Mouse (Mus musculus): Measurements from ENCODE around the gene Numb. TPM values are rescaled to one million over a fixed set of nuclear protein-coding genes. Genes with fewer than 3 reads are reported as not detected.

Gene Numb
- polyA plus RNA-seq, 1 experiment = 13.4 TPM

DNA sequence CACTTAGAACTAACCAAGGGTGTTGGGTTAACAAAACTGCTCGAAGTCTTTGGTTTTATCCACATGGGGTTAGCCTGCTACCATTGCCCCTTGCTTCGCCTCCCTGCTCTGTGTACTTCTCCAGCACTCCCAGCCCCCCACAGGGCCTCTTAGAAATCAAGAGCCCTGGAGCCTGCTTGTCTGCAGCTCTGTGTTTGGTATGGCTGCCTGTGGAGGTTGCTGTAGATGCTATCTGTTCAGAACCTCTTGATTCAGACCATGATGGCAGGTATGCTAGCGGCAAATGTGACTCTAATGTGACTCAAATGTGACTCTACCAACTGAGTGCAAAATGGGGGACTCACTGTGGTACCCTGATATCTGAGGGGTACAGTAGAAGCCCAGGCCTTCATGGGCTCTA is 2.6 kb upstream of the Numb start:
- H3K27me3 ChIP-seq (replicated peaks) = no peaks in the 10 kb centered on the region
- H3K4me1 ChIP-seq = peaks cover 50% of the 10 kb centered on the region
- no peak for TF ChIP-seq GATA1 (IDR thresholded peaks at IDR 0.05; ENCODE audit: borderline replicate concordance, low read length)
- TF ChIP-seq FLI1 (IDR thresholded peaks at IDR 0.05; ENCODE audit: low read length) = no peak
- H3K36me3 ChIP-seq (replicated peaks; ENCODE audit: low read length) = no peaks in the 10 kb centered on the region
- H3K4me3 ChIP-seq (replicated peaks) = no peak overlapping the region
- H3K9me3 ChIP-seq = no peaks in the 10 kb centered on the region

DNA sequence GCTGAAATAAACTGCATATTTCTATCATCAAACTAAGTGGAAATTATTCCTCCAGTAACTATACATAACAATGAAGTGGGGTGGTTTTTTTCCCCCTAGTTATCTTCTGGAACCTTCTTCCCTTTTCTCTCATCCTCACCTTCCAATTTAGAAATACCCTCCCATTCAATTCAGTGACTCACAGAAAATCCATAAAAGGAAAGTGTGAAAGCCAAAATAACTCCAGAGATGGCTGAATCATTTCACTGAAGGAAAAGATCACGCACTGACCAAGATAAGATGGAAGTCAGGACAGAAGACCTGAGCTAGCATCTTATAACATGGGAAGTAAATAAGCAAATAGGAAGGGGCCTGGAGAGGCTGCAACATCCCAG is 1.7 kb upstream of the Numb start:
- Histone ChIP-seq H3K4me3 (replicated peaks) (no peak overlapping the region), H3K36me3 (replicated peaks; ENCODE audit: low read length) (no peaks in the 10 kb centered on the region), H3K27me3 (replicated peaks) (no peaks in the 10 kb centered on the region), H3K4me1 (peaks cover 47% of the 10 kb centered on the region), H3K9me3 (no peaks in the 10 kb centered on the region)
- TF ChIP-seq GATA1 (IDR thresholded peaks at IDR 0.05; ENCODE audit: borderline replicate concordance, low read length) (no peak), FLI1 (IDR thresholded peaks at IDR 0.05; ENCODE audit: low read length) (no peak)

DNA sequence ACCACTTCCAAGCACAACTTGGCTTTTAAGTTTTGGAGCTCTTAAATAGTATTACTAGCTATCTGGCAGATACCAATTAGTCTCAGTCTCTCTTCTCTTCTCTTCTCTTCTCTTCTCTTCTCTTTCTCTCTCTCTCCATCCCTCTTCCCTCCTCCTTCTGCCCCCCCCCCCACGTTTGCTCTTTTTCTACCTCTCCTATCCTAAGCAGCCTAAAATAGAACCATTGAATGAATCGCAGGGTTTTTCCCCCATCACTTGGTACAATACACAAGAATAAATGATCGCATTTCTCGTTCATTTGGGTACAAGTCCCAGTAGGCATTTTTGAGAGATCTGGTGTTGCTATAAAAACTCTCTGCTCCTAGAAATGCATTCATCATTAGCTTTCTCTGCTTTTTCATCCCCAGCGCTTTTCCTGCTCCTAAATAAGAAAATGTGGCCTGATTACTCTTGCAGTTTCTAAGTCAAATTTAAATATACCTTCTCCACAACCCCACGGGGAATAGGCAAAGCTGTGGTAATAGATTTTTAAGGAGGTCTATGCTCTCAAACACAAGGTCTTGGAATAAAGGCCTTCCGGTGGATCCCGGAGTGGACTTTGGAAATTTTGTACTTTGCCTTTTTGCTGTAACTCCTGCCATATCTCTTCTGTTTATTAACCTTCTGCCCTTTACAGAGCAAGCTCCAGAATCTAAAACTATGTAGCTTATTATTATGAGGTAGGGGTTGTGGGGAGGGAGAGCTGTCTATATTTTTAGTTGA is 1.2 kb upstream of the Numb start:
- H3K4me3 ChIP-seq (replicated peaks) = peak overlapping the region; percentile 92

DNA sequence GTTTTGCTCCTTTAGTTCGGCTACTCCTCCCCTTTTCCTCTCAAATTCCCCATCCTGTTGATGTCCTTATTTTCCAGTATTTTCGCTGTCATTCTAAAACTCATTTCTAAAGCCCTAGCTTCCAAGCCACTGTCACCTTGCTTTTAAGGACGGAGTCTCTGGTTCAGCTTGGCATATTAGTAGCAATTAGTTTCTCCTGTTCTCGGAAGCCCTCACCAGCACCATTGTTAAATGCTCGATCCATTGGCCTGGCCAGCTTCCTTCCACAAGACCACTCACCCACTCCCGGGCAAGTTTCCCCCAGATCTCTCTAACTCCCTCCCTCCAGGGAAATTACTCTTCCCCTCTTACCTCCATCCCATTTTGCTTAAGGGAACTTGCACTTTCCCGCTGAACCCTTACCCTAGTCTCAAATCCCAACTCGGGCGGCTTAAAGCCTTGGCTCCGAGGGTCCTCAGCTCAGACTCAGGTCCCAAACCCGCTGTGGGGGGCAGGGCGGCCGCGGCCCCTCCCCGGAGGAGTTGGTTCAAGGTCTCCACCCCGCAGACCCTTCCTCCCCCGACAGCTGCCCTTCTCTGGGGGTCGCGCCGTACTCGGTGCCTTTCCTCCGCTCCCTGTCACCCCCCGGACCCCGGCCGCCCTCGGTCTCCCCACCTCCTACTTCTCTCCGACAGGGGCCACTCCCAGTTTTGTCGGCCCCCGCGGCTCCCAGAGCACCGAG is 853 bp downstream of the Numb start:
- no peak for TF ChIP-seq GATA1 (IDR thresholded peaks at IDR 0.05; ENCODE audit: borderline replicate concordance, low read length)
- H3K36me3 ChIP-seq (replicated peaks; ENCODE audit: low read length) = peaks cover 8% of the 10 kb centered on the region
- H3K4me3 ChIP-seq (replicated peaks) = peak overlapping the region; percentile 92
- peaks cover 48% of the 10 kb centered on the region for H3K4me1 ChIP-seq
- H3K9me3 ChIP-seq = no peaks in the 10 kb centered on the region
- H3K27me3 ChIP-seq (replicated peaks) = no peaks in the 10 kb centered on the region

More for the DNA sequence above, 1.2 kb upstream of the Numb start:
- H3K9me3 ChIP-seq = no peaks in the 10 kb centered on the region
- no peaks in the 10 kb centered on the region for H3K36me3 ChIP-seq (replicated peaks; ENCODE audit: low read length)
- TF ChIP-seq GATA1 (IDR thresholded peaks at IDR 0.05; ENCODE audit: borderline replicate concordance, low read length) = no peak
- TF ChIP-seq FLI1 (IDR thresholded peaks at IDR 0.05; ENCODE audit: low read length) = no peak
- no peaks in the 10 kb centered on the region for H3K27me3 ChIP-seq (replicated peaks)
- H3K4me1 ChIP-seq = peaks cover 41% of the 10 kb centered on the region

DNA sequence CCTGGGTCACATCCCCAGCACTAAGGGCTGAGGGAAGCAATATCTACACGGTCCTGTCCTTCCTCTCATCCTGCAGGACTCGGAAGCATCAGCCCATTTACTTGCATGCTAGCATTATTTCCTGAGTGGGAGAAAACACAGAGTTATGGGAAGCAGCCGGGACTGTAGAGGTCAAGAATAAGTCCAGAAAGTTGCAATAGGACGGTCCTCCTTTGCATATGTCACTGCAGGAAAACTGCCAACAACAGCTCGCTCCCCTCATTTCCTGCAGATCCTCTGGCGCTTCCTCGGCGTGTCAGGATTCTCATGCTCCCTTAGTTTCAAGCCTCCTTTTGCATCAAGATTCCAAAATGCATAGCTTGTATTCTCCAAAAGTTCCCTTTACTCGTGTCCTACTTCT is 4.8 kb downstream of the Numb start:
- no peaks in the 10 kb centered on the region for H3K9me3 ChIP-seq
- TF ChIP-seq GATA1 (IDR thresholded peaks at IDR 0.05; ENCODE audit: borderline replicate concordance, low read length) (no peak), FLI1 (IDR thresholded peaks at IDR 0.05; ENCODE audit: low read length) (no peak)
- peaks cover 30% of the 10 kb centered on the region for H3K36me3 ChIP-seq (replicated peaks; ENCODE audit: low read length)
- H3K4me3 ChIP-seq (replicated peaks) = peak overlapping the region; percentile 66
- H3K27me3 ChIP-seq (replicated peaks) = no peaks in the 10 kb centered on the region
- H3K4me1 ChIP-seq = peaks cover 46% of the 10 kb centered on the region

DNA sequence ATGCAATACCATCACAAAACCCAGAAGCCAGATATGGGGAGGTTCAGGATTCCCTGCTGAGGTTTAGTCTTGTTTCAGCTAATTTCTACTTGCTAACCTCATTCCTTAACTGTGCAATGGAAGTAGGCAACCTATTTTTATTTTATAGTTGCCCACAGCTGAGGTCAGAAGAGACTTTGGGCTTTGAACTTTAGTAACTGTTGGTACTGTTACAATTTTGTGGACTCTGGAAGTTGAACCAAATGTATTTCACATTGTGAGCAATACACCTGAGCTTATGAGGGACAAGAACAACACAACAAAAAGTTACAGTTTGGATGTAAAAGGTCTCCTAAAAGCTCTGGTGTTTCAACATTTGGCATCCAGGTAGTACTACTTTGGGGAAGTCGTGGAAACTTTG is 6.9 kb downstream of the Numb start:
- no peaks in the 10 kb centered on the region for H3K27me3 ChIP-seq (replicated peaks)
- H3K4me1 ChIP-seq = peaks cover 50% of the 10 kb centered on the region
- no peak overlapping the region for H3K4me3 ChIP-seq (replicated peaks)
- TF ChIP-seq FLI1 (IDR thresholded peaks at IDR 0.05; ENCODE audit: low read length) = no peak
- no peak for TF ChIP-seq GATA1 (IDR thresholded peaks at IDR 0.05; ENCODE audit: borderline replicate concordance, low read length)
- H3K9me3 ChIP-seq = no peaks in the 10 kb centered on the region
- H3K36me3 ChIP-seq (replicated peaks; ENCODE audit: low read length) = peaks cover 35% of the 10 kb centered on the region

DNA sequence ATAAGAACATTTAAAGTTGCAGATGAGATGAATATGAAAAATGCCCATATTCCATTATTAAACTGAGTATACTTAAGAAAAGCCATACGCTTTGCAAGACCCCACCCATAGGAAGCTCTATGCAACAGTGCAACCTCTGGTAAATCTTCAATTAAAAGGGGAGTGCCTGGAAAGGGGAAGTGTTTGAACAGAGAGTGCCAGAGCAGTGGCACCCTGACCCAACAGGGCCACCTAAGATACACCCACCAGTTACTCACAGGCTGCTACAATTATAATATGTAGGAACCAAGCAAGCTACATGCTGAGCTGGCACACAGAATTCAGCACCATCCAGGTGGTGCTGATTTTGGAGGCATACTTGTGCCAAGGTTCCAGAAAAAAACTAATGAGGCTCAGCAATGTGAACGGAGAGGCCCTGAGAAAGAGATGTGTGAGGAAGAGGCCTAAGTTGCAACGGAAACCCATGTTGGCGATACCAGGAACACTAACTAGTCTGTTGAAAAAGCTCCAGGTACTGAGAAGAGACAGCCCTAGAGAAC is 7.5 kb downstream of the Numb start:
- Histone ChIP-seq H3K9me3 (no peaks in the 10 kb centered on the region), H3K4me3 (replicated peaks) (no peak overlapping the region), H3K36me3 (replicated peaks; ENCODE audit: low read length) (peaks cover 35% of the 10 kb centered on the region), H3K4me1 (peaks cover 46% of the 10 kb centered on the region), H3K27me3 (replicated peaks) (no peaks in the 10 kb centered on the region)
- no peak for TF ChIP-seq GATA1 (IDR thresholded peaks at IDR 0.05; ENCODE audit: borderline replicate concordance, low read length)
- no peak for TF ChIP-seq FLI1 (IDR thresholded peaks at IDR 0.05; ENCODE audit: low read length)

DNA sequence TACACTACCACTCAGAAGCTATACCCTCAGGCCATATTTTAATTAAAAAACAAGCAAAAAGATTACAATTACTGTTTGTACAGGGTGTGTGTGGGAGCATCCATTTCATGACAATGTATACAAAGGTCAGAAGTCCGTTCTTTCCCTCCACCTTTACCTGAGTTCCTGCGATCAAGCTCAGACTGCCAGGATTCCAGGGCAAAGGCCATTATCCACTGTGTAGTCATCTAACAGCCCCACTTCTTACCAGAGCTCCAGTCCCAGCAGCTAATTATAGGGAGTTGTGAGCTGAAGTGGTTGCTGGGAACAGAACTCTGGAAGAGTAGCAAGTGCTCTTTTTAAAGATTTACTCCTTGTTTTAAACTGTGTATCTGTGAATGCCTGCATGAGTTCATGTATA is 11.3 kb downstream of the Numb start:
- Histone ChIP-seq H3K9me3 (no peaks in the 10 kb centered on the region), H3K27me3 (replicated peaks) (no peaks in the 10 kb centered on the region), H3K4me3 (replicated peaks) (no peak overlapping the region), H3K4me1 (peaks cover 31% of the 10 kb centered on the region; the same call in 1 of the 2 replicates), H3K36me3 (replicated peaks; ENCODE audit: low read length) (peaks cover 38% of the 10 kb centered on the region)
- TF ChIP-seq FLI1 (IDR thresholded peaks at IDR 0.05; ENCODE audit: low read length) = no peak

DNA sequence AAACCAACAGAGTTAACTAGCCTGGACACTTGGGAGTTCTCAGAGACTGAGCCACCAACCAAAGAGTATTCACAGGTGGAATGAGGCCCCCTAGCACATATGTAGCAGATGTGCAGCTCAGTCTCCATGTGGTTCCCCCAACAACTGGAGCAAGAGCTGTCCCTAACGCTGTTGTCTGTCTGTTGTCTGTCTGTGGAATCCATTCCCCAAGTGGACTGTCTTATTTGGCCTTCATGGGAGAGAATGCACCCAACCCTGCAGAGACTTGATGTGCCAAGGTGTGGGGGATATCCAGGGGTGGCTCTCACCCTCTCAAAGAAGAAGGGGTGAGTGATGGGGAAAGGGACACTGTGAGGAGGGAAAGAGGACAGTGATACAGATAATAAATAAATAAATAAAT is 28.8 kb downstream of the Numb start:
- Histone ChIP-seq H3K4me3 (replicated peaks) (no peak overlapping the region), H3K36me3 (replicated peaks; ENCODE audit: low read length) (peaks cover 49% of the 10 kb centered on the region), H3K4me1 (peaks cover 29% of the 10 kb centered on the region), H3K27me3 (replicated peaks) (no peaks in the 10 kb centered on the region), H3K9me3 (no peaks in the 10 kb centered on the region)
- TF ChIP-seq GATA1 (IDR thresholded peaks at IDR 0.05; ENCODE audit: borderline replicate concordance, low read length) = no peak
- no peak for TF ChIP-seq FLI1 (IDR thresholded peaks at IDR 0.05; ENCODE audit: low read length)

DNA sequence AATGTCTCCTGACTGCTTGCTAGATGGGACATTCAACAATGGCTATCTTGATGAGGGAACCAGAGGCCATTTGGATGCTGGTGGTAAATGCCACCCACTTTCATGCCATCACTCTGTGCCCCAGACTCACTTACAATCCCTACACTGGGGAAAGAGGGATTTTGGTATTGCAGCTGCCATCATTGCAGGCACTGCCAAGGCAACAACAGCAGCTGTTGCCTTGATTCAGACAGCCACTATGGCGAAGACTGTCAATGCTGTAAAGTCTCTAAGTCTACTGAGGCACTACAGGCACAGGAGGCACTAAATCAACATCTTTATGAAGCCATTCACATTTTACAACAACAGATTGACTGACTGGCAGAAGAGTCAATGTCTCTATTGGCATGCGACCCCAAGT is 30.5 kb downstream of the Numb start:
- peaks cover 63% of the 10 kb centered on the region for H3K36me3 ChIP-seq (replicated peaks; ENCODE audit: low read length)
- peaks cover 36% of the 10 kb centered on the region for H3K4me1 ChIP-seq
- H3K9me3 ChIP-seq = no peaks in the 10 kb centered on the region
- no peaks in the 10 kb centered on the region for H3K27me3 ChIP-seq (replicated peaks)
- no peak for TF ChIP-seq FLI1 (IDR thresholded peaks at IDR 0.05; ENCODE audit: low read length)
- TF ChIP-seq GATA1 (IDR thresholded peaks at IDR 0.05; ENCODE audit: borderline replicate concordance, low read length) = no peak
- no peak overlapping the region for H3K4me3 ChIP-seq (replicated peaks)

Measured in megakaryocyte, embryonic 14.5 days (primary cell).